Mouse (Mus musculus): ENCODE measurements around the gene Eif4a2.
A peak's percentile ranks its signal among the peaks of the same experiment; 100 is the strongest.
"Not testable (repeated sequence)": the region's sequence is repeated elsewhere in the genome, so short reads cannot be mapped to it uniquely, and the experiment has no call there.

DNA sequence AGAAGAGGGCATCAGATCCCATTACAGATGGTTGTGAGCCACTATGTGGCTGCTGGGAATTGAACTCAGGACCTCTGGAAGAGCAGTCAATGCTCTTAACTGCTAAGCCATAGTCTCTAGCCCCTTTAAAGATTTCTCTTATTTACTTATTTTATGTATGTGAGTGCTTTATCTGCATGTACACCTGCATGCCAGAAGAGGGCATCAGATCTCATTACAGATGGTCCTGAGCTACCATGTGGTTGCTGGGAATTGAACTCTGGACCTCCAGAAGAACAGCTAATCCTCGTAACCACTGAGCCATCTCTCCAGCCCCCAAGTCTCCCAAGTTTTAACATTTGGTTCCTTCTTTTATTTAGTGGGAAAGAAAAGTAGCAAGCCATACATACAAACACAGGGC lies 18.8 kb upstream of the Eif4a2 start:
- peak; percentile 44 for TF ChIP-seq CTCF (IDR thresholded peaks at IDR 0.05; ENCODE audit: low read depth)
- TF ChIP-seq EP300 (IDR thresholded peaks at IDR 0.05; ENCODE audit: low read depth): not testable (repeated sequence)

All from liver, postnatal 0 days (tissue).